Mouse (Mus musculus) CH12.LX (cell line): Measurements from ENCODE around the gene Rbm19. TPM values are rescaled to one million over a fixed set of nuclear protein-coding genes. Genes with fewer than 3 reads are reported as not detected.

Source experiments
- DNase-seq: peaks from one replicate; pipeline ENCODE4 v3.0.0-alpha.2; 2013; ENCODE audit errors: extremely low read depth
- H3K27ac ChIP-seq: 2 replicates; pipeline ENCODE4 v1.5.1; 2012; ENCODE audit warnings: low read depth, mild to moderate bottlenecking, control low read depth, moderate library complexity; ENCODE audit not compliant: insufficient read depth
- H3K27me3 ChIP-seq: replicated peaks from 2 replicates; pipeline ENCODE3; 2012; ENCODE audit warnings: inconsistent platforms
- H3K36me3 ChIP-seq, 2 experiments: replicated peaks in 1 of 2; 2 replicates each; pipeline versions ENCODE3 to v1.6.1; 2012; ENCODE audit warnings: inconsistent platforms in 1 of 2, low read length in 1 of 2, mild to moderate bottlenecking in 1 of 2, mixed read lengths in 1 of 2, moderate library complexity in 1 of 2; ENCODE audit not compliant: control insufficient read depth in 1 of 2, insufficient read depth in 1 of 2
- H3K4me1 ChIP-seq, 2 experiments: 2 replicates each; pipeline ENCODE4 v1.6.1; 2012; ENCODE audit warnings: inconsistent platforms in 1 of 2, moderate library complexity in 1 of 2; ENCODE audit not compliant: insufficient read depth in 2 of 2, control insufficient read depth in 1 of 2
- H3K4me2 ChIP-seq: 2 replicates; pipeline ENCODE4 v1.6.1; 2012; ENCODE audit warnings: low read depth, mild to moderate bottlenecking, control low read depth; ENCODE audit not compliant: poor library complexity, insufficient read depth, severe bottlenecking
- H3K4me3 ChIP-seq, 3 experiments: fragments of 150-350 bp in 1 of 3; sonication (generic) in 1 of 3; replicated peaks in 1 of 3; 2 replicates each; pipeline versions ENCODE3 to v1.5.1; 2011 to 2012; ENCODE audit warnings: low read depth in 2 of 3, low read length in 2 of 3, mild to moderate bottlenecking in 2 of 3, moderate library complexity in 2 of 3, control low read depth in 1 of 3, improper control_type of control experiment in 1 of 3, inconsistent platforms in 1 of 3, mixed read lengths in 1 of 3; ENCODE audit not compliant: poor library complexity in 1 of 3
- H3K79me2 ChIP-seq: replicated peaks from 2 replicates; pipeline ENCODE4 v1.6.1; 2012; ENCODE audit warnings: mild to moderate bottlenecking, moderate library complexity; ENCODE audit not compliant: control insufficient read depth, poor library complexity, insufficient read depth, severe bottlenecking; ENCODE audit errors: extremely low read depth
- H3K9ac ChIP-seq: 2 replicates; pipeline ENCODE4 v1.6.1; 2012; ENCODE audit warnings: low read depth, mild to moderate bottlenecking, control low read depth, moderate library complexity; ENCODE audit not compliant: insufficient read depth
- H3K9me3 ChIP-seq: replicated peaks from 2 replicates; pipeline ENCODE3; 2012; ENCODE audit warnings: low read length, inconsistent platforms, mixed read lengths
- BHLHE40 ChIP-seq: IDR thresholded peaks from 2 replicates; pipeline ENCODE4 v1.6.1; 2011; ENCODE audit warnings: mild to moderate bottlenecking, low read depth, low read length, improper control_type of control experiment
- CHD1 ChIP-seq: IDR thresholded peaks from 2 replicates; pipeline ENCODE4 v1.6.1; 2012; ENCODE audit warnings: low read depth, low read length, improper control_type of control experiment, inconsistent platforms
- CHD2 ChIP-seq: IDR thresholded peaks from 2 replicates; pipeline ENCODE4 v1.6.1; 2011; ENCODE audit warnings: low read length, improper control_type of control experiment
- CTCF ChIP-seq, 2 experiments: IDR thresholded peaks in 1 of 2; conservative IDR thresholded peaks in 1 of 2; 2 replicates each; pipeline ENCODE4 v1.5.1; 2011 to 2012; ENCODE audit warnings: low read depth in 2 of 2, low read length in 2 of 2, improper control_type of control experiment in 1 of 2, inconsistent platforms in 1 of 2, mild to moderate bottlenecking in 1 of 2, moderate library complexity in 1 of 2
- ELF1 ChIP-seq: IDR thresholded peaks from 2 replicates; pipeline ENCODE4 v1.6.1; 2014; ENCODE audit warnings: low read depth, mild to moderate bottlenecking, inconsistent platforms, low read length, improper control_type of control experiment
- EP300 ChIP-seq: IDR thresholded peaks from 2 replicates; pipeline ENCODE4 v1.6.1; 2011; ENCODE audit warnings: low read length, improper control_type of control experiment
- KAT2A ChIP-seq: IDR thresholded peaks from 2 replicates; pipeline ENCODE4 v1.6.1; 2012; ENCODE audit warnings: low read length, improper control_type of control experiment, inconsistent platforms; ENCODE audit not compliant: insufficient replicate concordance
- MEF2A ChIP-seq: IDR thresholded peaks from 2 replicates; pipeline ENCODE4 v1.6.1; 2014; ENCODE audit warnings: low read depth, mild to moderate bottlenecking, inconsistent platforms, low read length, improper control_type of control experiment, borderline replicate concordance
- MXI1 ChIP-seq: IDR thresholded peaks from 2 replicates; pipeline ENCODE4 v1.6.1; 2011; ENCODE audit warnings: mild to moderate bottlenecking, low read depth, low read length, improper control_type of control experiment
- NRF1 ChIP-seq: IDR thresholded peaks from 2 replicates; pipeline ENCODE4 v1.6.1; 2014; ENCODE audit warnings: low read depth, mild to moderate bottlenecking, inconsistent platforms, low read length, improper control_type of control experiment, moderate library complexity
- PAX5 ChIP-seq: IDR thresholded peaks from 2 replicates; pipeline ENCODE4 v1.6.1; 2012; ENCODE audit warnings: low read length, inconsistent platforms, mixed read lengths
- RAD21 ChIP-seq: IDR thresholded peaks from 2 replicates; pipeline ENCODE4 v1.6.1; 2011; ENCODE audit warnings: low read depth, mild to moderate bottlenecking, low read length, improper control_type of control experiment, moderate library complexity
- RCOR1 ChIP-seq: conservative IDR thresholded peaks from 2 replicates; pipeline ENCODE4 v1.6.1; 2012; ENCODE audit warnings: low read depth, mild to moderate bottlenecking, inconsistent platforms, low read length, improper control_type of control experiment
- SMC3 ChIP-seq: IDR thresholded peaks from 2 replicates; pipeline ENCODE4 v1.6.1; 2011; ENCODE audit warnings: low read depth, low read length, improper control_type of control experiment
- UBTF ChIP-seq: IDR thresholded peaks from 2 replicates; pipeline ENCODE4 v1.6.1; 2012; ENCODE audit warnings: low read depth, mild to moderate bottlenecking, inconsistent platforms, low read length, improper control_type of control experiment, moderate library complexity
- USF1 ChIP-seq: IDR thresholded peaks from 2 replicates; pipeline ENCODE4 v1.6.1; 2014; ENCODE audit warnings: low read depth, mild to moderate bottlenecking, inconsistent platforms, low read length, improper control_type of control experiment
- ZKSCAN1 ChIP-seq: IDR thresholded peaks from 2 replicates; pipeline ENCODE4 v1.6.1; 2012; ENCODE audit warnings: low read depth, inconsistent platforms, low read length, improper control_type of control experiment, borderline replicate concordance
- ZNF384 ChIP-seq: IDR thresholded peaks from 2 replicates; pipeline ENCODE4 v1.6.1; 2012; ENCODE audit warnings: low read depth, low read length, improper control_type of control experiment, inconsistent platforms
- dilution Hi-C: fragments of 300-500 bp; cut with MboI; formaldehyde crosslinking; loops from 2 replicates; pipeline ENCODE4 v1.14.3; 2020; ENCODE audit warnings: low sequenced_read_pairs; ENCODE audit not compliant: extremely low pct_unique_long_range_greater_than_20kb, extremely low pct_ligation_motif_present
- in situ Hi-C: fragments of 300-500 bp; cut with MboI; formaldehyde crosslinking; loops from 3 replicates; pipeline ENCODE4 v1.14.3; 2019; ENCODE audit warnings: low sequenced_read_pairs, low pct_ligation_motif_present, low pct_unique_long_range_greater_than_20kb, mixed read lengths
- polyA plus RNA-seq: library from polyadenylated mRNA; unstranded; fragments of >175 nt; gene quantifications from 2 replicates; pipeline ENCODE4 v1.2.1, GENCODE M21; 2012; ENCODE audit warnings: low read depth; ENCODE audit not compliant: insufficient read length
- total RNA-seq, 2 experiments: library from RNA; depleted of rRNA; stranded (reverse); fragments of 300-350 nt in 1 of 2; fragments of >200 nt in 1 of 2; gene quantifications; 2 replicates each; pipeline ENCODE4 v1.2.3; 2012 to 2014

Gene Rbm19
- total and polyA plus RNA-seq, 3 experiments: 36.2 to 81.4 (median 56.5) TPM

DNA sequence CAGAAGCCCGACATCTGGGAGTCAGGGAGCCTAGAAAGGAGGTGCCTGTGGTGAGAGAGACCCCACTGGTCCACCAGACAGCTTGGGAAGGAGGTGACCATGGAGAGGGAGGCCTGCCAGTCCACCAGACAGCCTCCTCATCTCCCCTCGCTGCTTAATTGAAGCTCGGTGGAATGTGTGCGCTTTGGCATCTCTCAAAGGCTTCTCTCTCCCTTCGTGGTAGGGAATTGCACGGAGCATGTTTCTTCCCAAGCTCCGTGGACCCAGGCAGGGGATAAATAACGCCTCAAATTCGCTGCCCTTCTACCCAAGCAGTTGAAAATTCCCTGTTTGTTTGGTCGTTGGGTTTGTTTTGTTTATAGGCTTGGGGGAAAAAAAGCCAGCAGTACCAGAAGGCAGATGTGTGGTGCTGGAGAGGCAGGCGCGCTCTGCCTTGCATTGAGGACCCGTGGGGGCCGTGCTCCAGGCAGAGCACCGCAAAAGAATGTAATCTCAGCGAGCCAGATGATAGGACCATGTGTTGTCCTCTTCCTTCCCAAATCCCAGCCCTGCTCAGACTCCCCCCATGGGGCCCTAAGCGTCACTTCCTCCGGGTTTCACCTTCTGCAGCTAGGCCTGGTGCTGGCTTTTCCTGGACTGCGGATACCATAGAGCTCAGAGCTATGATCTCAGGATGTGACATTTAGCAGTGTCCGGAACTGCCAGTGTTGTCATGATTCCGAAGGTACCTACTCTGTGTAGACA, 40.1 kb downstream of the Rbm19 start:
- H3K27me3 ChIP-seq: no peaks in the 10 kb centered on the region
- TF ChIP-seq NRF1 (no peak), CHD1 (no peak), PAX5 (no peak), MEF2A (no peak), CTCF (conservative IDR thresholded peaks at IDR 0.05 in 1 of 2, IDR thresholded peaks at IDR 0.05 in 1 of 2; ENCODE audit: low read depth in 2 of 2, low read length in 2 of 2) (no peak), CHD2 (no peak), BHLHE40 (no peak), ZNF384 (no peak), RCOR1 (no peak), KAT2A (no peak), UBTF (no peak), EP300 (no peak), SMC3 (no peak), RAD21 (no peak), ELF1 (no peak), MXI1 (no peak), ZKSCAN1 (no peak), USF1 (no peak)
- TF ChIP-seq, all 38 proteins: peak for 0
- H3K36me3 ChIP-seq: peaks cover 31 to 95% of the 10 kb centered on the region in 2 experiments
- peaks cover 0 to 18% of the 10 kb centered on the region in 2 experiments; a peak in 2 of 4 replicates for H3K4me1 ChIP-seq
- H3K4me2 ChIP-seq: no peak overlapping the region
- no peaks in the 10 kb centered on the region for H3K9me3 ChIP-seq
- in situ Hi-C loops: no loop called here
- no peak overlapping the region for H3K9ac ChIP-seq
- no peak for DNase-seq
- dilution Hi-C loops: no loop called here
- no peak overlapping the region for H3K27ac ChIP-seq
- H3K4me3 ChIP-seq: no peak overlapping the region
- no peaks in the 10 kb centered on the region for H3K79me2 ChIP-seq

DNA sequence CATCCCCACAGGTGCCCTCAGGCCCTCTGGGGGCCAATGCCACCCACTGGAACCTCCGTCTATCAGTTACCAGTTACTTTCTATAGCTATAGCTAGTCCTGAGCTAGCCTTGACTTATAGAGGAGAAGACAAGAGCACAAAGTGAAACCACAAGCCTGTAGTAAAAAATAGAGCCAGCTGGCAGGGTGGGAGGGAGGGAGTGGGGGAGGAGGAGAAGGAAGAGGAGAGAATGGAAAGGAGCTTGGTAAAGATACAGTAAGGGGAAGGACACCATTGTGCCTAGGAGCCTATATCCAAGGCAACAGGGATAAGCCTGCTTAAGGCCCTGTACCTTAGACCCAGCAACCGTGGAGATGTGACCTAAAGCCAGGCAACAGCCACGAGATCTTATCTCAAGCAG, 40.9 kb downstream of the Rbm19 start:
- Histone ChIP-seq H3K79me2 (no peaks in the 10 kb centered on the region), H3K36me3 (peaks cover 28 to 95% of the 10 kb centered on the region in 2 experiments), H3K27me3 (no peaks in the 10 kb centered on the region), H3K9me3 (no peaks in the 10 kb centered on the region), H3K9ac (no peak overlapping the region), H3K4me1 (peaks cover 0 to 24% of the 10 kb centered on the region in 2 experiments; a peak in 2 of 4 replicates), H3K27ac (no peak overlapping the region), H3K4me2 (no peak overlapping the region), H3K4me3 (no peak overlapping the region)
- TF ChIP-seq SMC3: no peak
- no peak for TF ChIP-seq KAT2A
- in situ Hi-C loops (no loop called here), dilution Hi-C loops (no loop called here)
- no peak for DNase-seq
